17 mouse cellular contexts compared by ENCODE assay signal in the genomic region with DNA sequence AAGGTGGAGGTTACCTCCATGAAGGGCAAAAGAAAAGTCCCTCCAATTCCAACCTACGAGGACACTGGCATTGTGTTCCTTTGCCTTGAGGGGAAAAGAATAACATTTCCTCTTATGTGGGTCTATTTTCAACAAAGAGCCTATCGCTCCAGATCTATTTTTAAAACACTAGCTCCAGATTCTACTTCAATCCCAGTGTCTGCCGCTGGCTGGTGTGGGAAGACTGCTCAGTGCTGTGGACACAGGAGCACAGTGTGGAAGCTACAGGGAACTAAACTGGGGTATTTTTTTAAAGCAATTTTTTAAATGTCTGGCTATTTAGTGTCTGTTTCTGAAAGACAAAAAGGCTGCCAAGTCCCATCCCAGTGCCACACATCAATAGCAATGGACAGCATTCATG. TPM values are rescaled to one million over a fixed set of nuclear protein-coding genes. Genes with fewer than 3 reads are reported as not detected.
DNase-seq lines count a peak whose midpoint lies in the region; ATAC-seq lines count a peak whose summit lies in the region.
"Had no signal": no experiment of that assay in that cellular context is flagged by ENCODE, and none has a peak within 500 bp of the region (broad histone marks: within the 10 kb centered on the region; RNA-seq: fewer than 3 reads in every experiment).

No protein-coding gene starts in this region.

- H3K27ac ChIP-seq in heart, embryonic 11.5 days (ENCODE audit: low read depth, low read length), result peak overlapping the region; percentile 87
- H3K27ac ChIP-seq in limb, embryonic 12.5 days, result peak overlapping the region; percentile 23; the same call in 1 of the 2 replicates
- H3K27ac ChIP-seq in limb, embryonic 10.5 days, result no peak overlapping the region
- H3K27ac ChIP-seq in intestine, embryonic 15.5 days, result peak overlapping the region; percentile 78
- peak overlapping the region; percentile 71 for H3K27ac ChIP-seq in stomach, embryonic 15.5 days
- H3K27ac ChIP-seq: forebrain, embryonic 13.5 days; liver, embryonic 13.5 days had no signal

- DNase-seq in heart, postnatal 4 days, result no peak
- no peak for DNase-seq in limb, embryonic 10.5 days (ENCODE audit: low spot score)
- DNase-seq in kidney, postnatal 4 days, result no peak
- DNase-seq: adrenal gland, postnatal 36 days; cerebellum, adult 11 months; gastrocnemius, postnatal 36 days; kidney, adult 18-20 months; kidney, postnatal 36 days; liver, embryonic 13.5 days; spleen, adult 18-20 months; thymus, adult 2 months had no signal

- H3K4me3 ChIP-seq in heart, embryonic 11.5 days (ENCODE audit: low read depth, low read length), result no peak overlapping the region
- H3K4me3 ChIP-seq in limb, embryonic 12.5 days (replicated peaks), result no peak overlapping the region
- no peak overlapping the region for H3K4me3 ChIP-seq in limb, embryonic 10.5 days
- no peak overlapping the region for H3K4me3 ChIP-seq in intestine, embryonic 15.5 days (replicated peaks)
- no peak overlapping the region for H3K4me3 ChIP-seq in stomach, embryonic 15.5 days (replicated peaks)
- H3K4me3 ChIP-seq: forebrain, embryonic 13.5 days; liver, embryonic 13.5 days had no signal

- 23% methylated on average over 3 of the region's 3 CpGs for WGBS in heart, embryonic 11.5 days (ENCODE audit: insufficient replicate concordance)
- WGBS in limb, embryonic 12.5 days, result 81% methylated on average over 3 of the region's 3 CpGs
- 90% methylated on average over 3 of the region's 3 CpGs for WGBS in limb, embryonic 10.5 days
- 41% methylated on average over 3 of the region's 3 CpGs for WGBS in intestine, embryonic 15.5 days
- WGBS in stomach, embryonic 15.5 days, result 50% methylated on average over 3 of the region's 3 CpGs

- H3K9me3 ChIP-seq in heart, embryonic 11.5 days (replicated peaks; ENCODE audit: control insufficient read depth, low read length), result no peaks in the 10 kb centered on the region
- no peaks in the 10 kb centered on the region for H3K9me3 ChIP-seq in limb, embryonic 12.5 days
- no peaks in the 10 kb centered on the region for H3K9me3 ChIP-seq in limb, embryonic 10.5 days (replicated peaks)
- H3K9me3 ChIP-seq in intestine, embryonic 15.5 days, result no peaks in the 10 kb centered on the region
- no peaks in the 10 kb centered on the region for H3K9me3 ChIP-seq in stomach, embryonic 15.5 days
- H3K9me3 ChIP-seq: forebrain, embryonic 13.5 days; G1E; liver, embryonic 13.5 days had no signal

- peaks cover 30% of the 10 kb centered on the region for H3K4me1 ChIP-seq in heart, embryonic 11.5 days (ENCODE audit: control insufficient read depth, insufficient read depth, low read length)
- H3K4me1 ChIP-seq in limb, embryonic 12.5 days (replicated peaks), result peaks cover 10% of the 10 kb centered on the region; the same call in 1 of the 2 replicates
- H3K4me1 ChIP-seq in limb, embryonic 10.5 days, result no peaks in the 10 kb centered on the region; the same call in 1 of the 2 replicates
- H3K4me1 ChIP-seq in intestine, embryonic 15.5 days (replicated peaks), result peaks cover 16% of the 10 kb centered on the region
- peaks cover 6% of the 10 kb centered on the region for H3K4me1 ChIP-seq in stomach, embryonic 15.5 days

- H3K27me3 ChIP-seq in heart, embryonic 11.5 days (ENCODE audit: control insufficient read depth, insufficient read depth, low read length), result no peaks in the 10 kb centered on the region
- no peaks in the 10 kb centered on the region for H3K27me3 ChIP-seq in limb, embryonic 12.5 days
- H3K27me3 ChIP-seq in limb, embryonic 10.5 days (ENCODE audit: low read depth, poor library complexity, severe bottlenecking), result no peaks in the 10 kb centered on the region
- no peaks in the 10 kb centered on the region for H3K27me3 ChIP-seq in intestine, embryonic 15.5 days (replicated peaks)
- no peaks in the 10 kb centered on the region for H3K27me3 ChIP-seq in stomach, embryonic 15.5 days (replicated peaks)
- H3K27me3 ChIP-seq: forebrain, embryonic 13.5 days; liver, embryonic 13.5 days had no signal

- H3K4me2 ChIP-seq in heart, embryonic 11.5 days, result no peak overlapping the region
- H3K4me2 ChIP-seq in limb, embryonic 12.5 days, result no peak overlapping the region
- no peak overlapping the region for H3K4me2 ChIP-seq in intestine, embryonic 15.5 days (replicated peaks)
- no peak overlapping the region for H3K4me2 ChIP-seq in stomach, embryonic 15.5 days
- H3K4me2 ChIP-seq: forebrain, embryonic 13.5 days; liver, embryonic 13.5 days had no signal

- no peaks in the 10 kb centered on the region for H3K36me3 ChIP-seq in heart, embryonic 11.5 days (ENCODE audit: control insufficient read depth, insufficient read depth, low read length)
- no peaks in the 10 kb centered on the region for H3K36me3 ChIP-seq in limb, embryonic 12.5 days
- no peaks in the 10 kb centered on the region for H3K36me3 ChIP-seq in limb, embryonic 10.5 days
- no peaks in the 10 kb centered on the region for H3K36me3 ChIP-seq in intestine, embryonic 15.5 days
- H3K36me3 ChIP-seq in stomach, embryonic 15.5 days, result no peaks in the 10 kb centered on the region
- H3K36me3 ChIP-seq: liver, embryonic 13.5 days had no signal

- ATAC-seq in heart, embryonic 11.5 days (replicated peaks; ENCODE audit: insufficient number of reproducible peaks, low FRiP score, low TSS enrichment), result no peak
- ATAC-seq in limb, embryonic 12.5 days (ENCODE audit: insufficient number of reproducible peaks, insufficient read depth, low FRiP score, low TSS enrichment, low read depth), result no peak
- ATAC-seq in intestine, embryonic 15.5 days, result no peak
- no peak for ATAC-seq in stomach, embryonic 15.5 days (ENCODE audit: insufficient read depth, low FRiP score, low read depth)
- ATAC-seq: forebrain, embryonic 13.5 days had no signal

- H3K9ac ChIP-seq in heart, embryonic 11.5 days (ENCODE audit: low read depth, low read length), result peak overlapping the region; percentile 40; the same call in 1 of the 2 replicates
- no peak overlapping the region for H3K9ac ChIP-seq in limb, embryonic 12.5 days (replicated peaks)
- H3K9ac ChIP-seq in intestine, embryonic 15.5 days, result no peak overlapping the region
- no peak overlapping the region for H3K9ac ChIP-seq in stomach, embryonic 15.5 days
- H3K9ac ChIP-seq: forebrain, embryonic 13.5 days; liver, embryonic 13.5 days had no signal

RNA-seq across cellular contexts. Expression of gene Angptl2, which starts 49.9 kb away (rescaled TPM):
- polyA plus RNA-seq in heart, embryonic 11.5 days (2014; fragmentation: Nextera tagmentation; extraction: Ambion mirVana), result 34.3 and 47.8 TPM in 2 replicates
- 100 to 1,000 TPM; 108 to 126 TPM for total RNA-seq in heart, postnatal 4 days (2021)
- polyA plus RNA-seq in limb, embryonic 12.5 days (2016; fragmentation: Nextera tagmentation; extraction: Ambion mirVana), result 54.7 and 65.0 TPM in 2 replicates
- 40.1 and 51.8 TPM in 2 replicates for polyA plus RNA-seq in limb, embryonic 10.5 days (2016; fragmentation: Nextera tagmentation; extraction: Ambion mirVana)
- polyA plus RNA-seq in intestine, embryonic 15.5 days (2015; fragmentation: Nextera tagmentation; extraction: Ambion mirVana), result 36.8 and 38.5 TPM in 2 replicates
- 44.8 and 45.2 TPM in 2 replicates for polyA plus RNA-seq in stomach, embryonic 15.5 days (2015; fragmentation: Nextera tagmentation; extraction: Ambion mirVana)
- polyA plus RNA-seq: G1E had no signal
